Mouse (Mus musculus) layer of hippocampus, adult 8-10 months (tissue): Measurements from ENCODE around the gene Tmem233. TPM values are rescaled to one million over a fixed set of nuclear protein-coding genes. Genes with fewer than 3 reads are reported as not detected.

Experiments
- DNase-seq, 2 experiments: peaks; one replicate each; pipeline ENCODE4 v3.0.0; 2022; ENCODE audit warnings: low spot score in 2 of 2
- total RNA-seq, 4 experiments: library from RNA; stranded (reverse); gene quantifications; 2 replicates each; pipeline ENCODE4 v1.2.4; 2022

Tmem233 gene
- total RNA-seq, 4 experiments from 2014 or later: not detected

GRCm38 (mm10) chr5:116006324-116007099, 76.5 kb downstream of the Tmem233 start:
- no peak for DNase-seq

GRCm38 (mm10) chr5:116004271-116004670, 78.8 kb downstream of the Tmem233 start:
- peak; percentile 50 to 61 for DNase-seq

GRCm38 (mm10) chr5:116003825-116004224, 79.2 kb downstream of the Tmem233 start:
- no peak for DNase-seq

GRCm38 (mm10) chr5:116003154-116003553, 79.9 kb downstream of the Tmem233 start:
- no peak for DNase-seq

- no peak for DNase-seq
Measured at GRCm38 (mm10) chr5:115997376-115997775, 85.7 kb downstream of the Tmem233 start.

GRCm38 (mm10) chr5:115994101-115994500, 88.9 kb downstream of the Tmem233 start:
- no peak for DNase-seq

GRCm38 (mm10) chr5:115991717-115992116, 91.3 kb downstream of the Tmem233 start:
- no peak for DNase-seq

Other genes with a start within 250 kb of the Tmem233 start
- gene Cit, start 238.0 kb downstream of the Tmem233 start, total RNA-seq: 10 to 100 TPM; 73.2 to 96.9 (median 79.2) TPM
- 10 to 100 TPM; 20.9 to 27.1 (median 22.6) TPM for gene Prkab1, start 58.7 kb downstream of the Tmem233 start, total RNA-seq
- under 1 TPM; 0.14 to 0.52 (median 0.38) TPM for gene Ccdc60, start 205.7 kb upstream of the Tmem233 start, total RNA-seq